Mouse (Mus musculus): ENCODE data around the gene Zfp637.

DNA sequence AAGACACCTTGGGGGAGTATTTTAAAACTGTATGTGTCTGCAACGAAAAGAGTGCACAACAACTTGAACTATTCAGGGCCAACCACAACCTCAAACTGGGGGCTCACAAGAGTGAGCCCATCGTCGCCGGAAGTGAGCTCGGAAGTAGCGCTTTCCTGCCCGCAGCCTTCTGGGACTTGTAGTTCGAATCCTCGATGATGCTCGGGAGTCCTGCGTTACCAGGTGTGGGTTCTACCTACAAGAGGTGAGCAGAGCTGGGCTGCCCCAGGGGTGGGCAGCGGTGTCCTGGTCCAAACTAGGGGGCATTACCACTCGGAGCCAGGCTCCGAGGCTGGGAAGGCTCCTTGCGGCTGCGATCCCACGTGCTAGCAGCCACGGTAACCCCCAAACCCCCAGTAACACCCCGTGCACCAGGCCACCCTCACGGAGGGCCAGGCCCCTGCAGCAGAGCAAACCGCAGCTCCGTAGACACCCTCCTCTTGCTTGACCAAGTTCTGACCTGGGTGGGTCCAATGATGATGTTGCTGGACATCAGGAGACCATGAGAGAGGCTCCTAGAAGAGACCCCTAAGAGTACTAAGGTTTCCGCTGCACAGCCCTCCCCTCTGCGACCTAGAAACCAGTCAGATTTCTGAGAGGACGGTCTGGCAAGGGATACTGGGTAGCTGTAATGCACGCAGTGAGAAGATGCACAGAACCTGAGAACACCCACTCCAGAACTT is 22.1 kb downstream of the Zfp637 start:
- TF ChIP-seq CTCF (IDR thresholded peaks at IDR 0.05; ENCODE audit: insufficient read depth, low read depth, low read length) (no peak), POLR2A (IDR thresholded peaks at IDR 0.05; ENCODE audit: insufficient read depth, low read depth, low read length) (no peak)

Data from olfactory bulb, adult 2 months (tissue).